Mouse (Mus musculus) frontal cortex, postnatal 25 days (tissue): ENCODE measurements around the gene Ttll11.
A peak's percentile ranks its signal among the peaks of the same experiment; 100 is the strongest.

Experiments
- DNase-seq, 2 experiments: peaks; one replicate each; pipeline ENCODE4 v3.0.0; 2022; ENCODE audit warnings: low spot score in 2 of 2

Ttll11 gene

DNA sequence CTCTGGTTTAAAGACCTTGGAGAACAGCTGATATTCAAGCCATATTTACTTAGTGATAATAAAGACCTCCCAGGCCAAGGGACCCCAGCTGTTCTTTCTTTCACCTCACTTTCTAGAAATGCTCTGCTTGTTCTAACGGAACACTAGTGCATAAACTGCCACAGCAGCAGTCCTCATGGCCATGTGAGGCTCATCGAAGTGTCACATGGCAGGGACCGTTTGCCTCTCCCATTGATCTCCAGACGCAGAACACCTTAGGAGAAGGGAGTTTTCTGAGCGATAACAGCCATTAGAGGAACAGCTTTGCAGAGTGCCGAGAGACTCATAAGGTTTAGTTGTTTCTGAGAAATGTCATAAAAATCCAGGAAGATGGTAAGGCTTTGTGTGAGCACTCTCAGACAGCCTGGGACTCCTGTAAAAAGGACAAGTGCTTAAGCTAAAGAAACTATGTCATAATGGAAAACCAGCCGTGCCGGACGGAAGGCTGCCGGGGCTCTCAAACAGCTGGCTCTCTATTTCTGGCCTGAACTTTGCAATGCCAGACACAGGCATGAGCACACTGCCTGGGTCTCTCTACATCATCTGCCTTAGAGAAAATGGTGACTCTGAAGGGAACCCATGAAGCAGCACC lies 13.7 kb downstream of the Ttll11 start:
- DNase-seq: no peak

DNA sequence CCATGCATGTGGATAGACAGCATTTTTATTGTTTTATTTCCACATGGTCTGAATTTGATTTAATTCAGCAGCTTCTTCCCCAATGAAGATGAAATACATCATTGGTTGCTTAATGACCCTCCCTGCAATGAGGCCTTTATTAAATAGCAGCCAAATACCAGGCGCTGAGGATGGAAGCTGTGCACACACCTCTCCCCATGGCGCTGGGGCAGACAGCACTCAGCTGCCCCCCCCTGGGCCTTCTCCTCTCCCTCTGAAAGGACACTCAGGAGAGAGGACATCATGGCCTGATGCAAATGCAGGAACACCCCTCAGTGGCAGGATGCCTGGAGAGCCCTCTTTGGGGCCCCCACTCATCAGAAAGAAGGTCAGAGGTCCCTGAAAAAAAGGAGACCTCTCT lies 16.4 kb downstream of the Ttll11 start:
- DNase-seq: no peak

DNA sequence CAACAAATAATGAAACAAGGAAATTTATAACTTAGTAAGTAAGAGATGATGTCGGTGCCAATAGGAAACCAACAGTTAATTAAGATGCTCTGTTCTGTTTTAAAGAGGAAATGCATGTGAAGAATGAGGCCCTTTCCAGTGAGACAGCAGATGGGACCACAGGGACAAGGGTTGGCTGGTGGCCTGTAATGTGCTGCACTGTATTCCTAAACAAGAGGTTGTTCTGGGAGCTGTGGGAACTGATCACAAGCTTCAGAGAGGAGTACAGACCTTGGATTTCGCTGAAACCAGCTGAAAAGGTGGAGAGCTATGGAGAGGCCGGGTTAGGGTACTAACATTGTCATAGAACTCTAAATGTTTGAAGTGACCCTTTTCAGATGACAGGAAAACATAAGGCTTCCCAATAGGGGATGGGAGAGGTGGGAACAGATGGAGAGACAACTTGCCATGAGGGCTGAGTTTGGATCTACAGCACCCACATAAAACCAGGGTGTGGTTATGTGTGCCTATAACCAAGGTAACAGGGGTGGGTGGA lies 18.1 kb downstream of the Ttll11 start:
- no peak for DNase-seq

DNA sequence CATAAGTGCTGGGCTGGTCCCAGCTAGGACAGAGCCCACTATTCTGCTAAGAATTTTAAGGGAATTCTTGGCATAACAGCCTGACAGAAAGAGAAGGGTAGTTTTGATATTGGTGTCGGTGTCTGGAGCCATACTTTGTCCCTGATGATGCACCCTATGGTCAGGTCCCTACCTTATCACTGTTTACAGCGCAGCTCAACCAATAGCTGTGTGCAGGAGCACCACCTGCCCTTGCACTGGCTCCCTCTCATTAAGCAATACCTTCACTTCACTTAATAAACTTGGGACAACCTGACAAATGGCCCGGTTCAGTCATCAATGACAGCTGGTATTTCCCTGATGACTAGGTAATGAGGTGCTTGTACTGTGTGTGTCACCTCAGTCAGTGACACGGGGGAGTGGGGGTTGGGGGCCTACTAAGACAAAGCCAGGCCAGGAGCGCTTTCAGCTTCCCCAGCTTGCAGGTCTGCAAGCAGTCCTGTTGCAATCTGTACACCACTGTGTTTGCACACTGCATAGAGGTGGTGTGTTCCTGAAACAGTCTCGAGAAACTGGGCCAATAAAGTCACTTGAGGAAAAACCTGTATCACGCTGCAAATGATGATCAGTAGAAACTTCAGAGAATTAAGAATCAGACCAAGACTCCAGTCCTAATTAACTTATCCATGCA lies 22.1 kb downstream of the Ttll11 start:
- no peak for DNase-seq

DNA sequence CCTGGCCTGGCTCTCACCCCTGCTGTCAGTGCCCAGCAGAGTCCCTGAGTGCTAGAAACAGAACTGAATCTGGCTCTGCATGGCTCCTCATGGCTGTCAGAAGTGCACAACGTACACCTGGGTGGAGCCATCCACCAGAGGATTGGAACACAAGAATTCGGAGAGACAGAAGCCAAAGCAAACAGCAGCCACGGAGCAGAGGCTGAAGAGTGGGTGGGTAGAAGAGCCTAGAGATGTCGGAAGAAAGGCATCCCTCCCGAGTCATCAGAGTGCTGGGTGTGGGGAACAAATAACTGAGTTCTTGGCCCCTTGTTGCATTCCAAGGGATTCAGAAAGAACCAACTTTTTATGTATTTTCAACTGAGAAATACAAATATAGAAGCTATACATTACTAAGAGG lies 24.5 kb downstream of the Ttll11 start:
- no peak for DNase-seq

DNA sequence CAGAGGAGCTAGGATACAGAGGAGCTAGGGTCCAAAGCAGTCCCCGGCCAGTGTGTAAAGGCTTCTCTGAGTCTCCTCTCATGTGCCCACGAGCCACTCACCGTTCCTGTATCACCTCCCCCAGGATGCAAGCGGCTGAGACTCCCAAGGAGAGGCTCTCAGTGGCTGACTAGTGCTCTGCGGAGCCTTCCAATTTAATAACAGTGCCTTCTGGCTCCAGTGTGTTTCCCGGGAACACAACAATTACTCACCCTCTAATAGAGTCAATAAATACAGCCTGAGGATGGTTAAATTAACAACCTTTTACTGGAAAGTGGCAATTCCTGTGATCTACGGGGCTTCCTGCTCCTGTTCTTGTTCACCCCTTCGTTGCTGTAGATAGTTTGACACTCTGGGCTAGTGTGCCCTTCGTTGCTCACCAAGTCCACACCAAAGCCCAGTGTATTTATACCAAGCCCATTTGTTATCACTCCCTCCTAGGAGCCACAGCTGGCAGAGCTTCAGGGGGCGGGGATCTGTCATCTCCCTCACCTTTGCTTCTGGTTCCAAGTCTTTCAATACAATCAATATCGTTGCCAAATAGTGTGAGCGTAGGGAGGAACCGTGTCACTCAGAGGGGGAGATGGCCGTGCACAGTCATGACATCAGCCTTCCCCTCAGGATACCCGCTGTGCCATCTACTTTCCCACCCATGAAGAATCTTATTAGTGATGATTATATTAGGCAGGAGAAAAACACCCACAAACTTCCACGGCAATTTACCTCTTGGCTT lies 27.3 kb downstream of the Ttll11 start:
- DNase-seq: no peak

DNA sequence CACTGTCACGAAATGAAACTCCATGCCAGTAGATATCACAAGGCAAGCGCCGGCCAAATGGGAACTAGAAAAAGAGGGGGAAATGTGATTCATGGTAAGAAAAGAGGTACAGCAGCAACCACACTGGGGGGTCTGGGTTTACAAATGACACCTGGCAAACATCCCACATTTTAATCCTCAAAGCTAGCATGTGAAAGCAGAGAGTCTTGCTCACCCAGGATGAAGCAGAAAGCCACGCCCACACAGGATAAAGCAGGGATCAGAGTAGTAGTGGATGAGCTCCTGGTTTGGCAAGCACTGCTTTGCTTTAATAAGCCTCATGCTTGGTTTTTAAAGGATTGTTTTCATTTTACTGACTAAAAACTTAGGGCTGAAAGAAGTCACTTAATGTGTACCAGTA lies 34.8 kb downstream of the Ttll11 start:
- DNase-seq: no peak

DNA sequence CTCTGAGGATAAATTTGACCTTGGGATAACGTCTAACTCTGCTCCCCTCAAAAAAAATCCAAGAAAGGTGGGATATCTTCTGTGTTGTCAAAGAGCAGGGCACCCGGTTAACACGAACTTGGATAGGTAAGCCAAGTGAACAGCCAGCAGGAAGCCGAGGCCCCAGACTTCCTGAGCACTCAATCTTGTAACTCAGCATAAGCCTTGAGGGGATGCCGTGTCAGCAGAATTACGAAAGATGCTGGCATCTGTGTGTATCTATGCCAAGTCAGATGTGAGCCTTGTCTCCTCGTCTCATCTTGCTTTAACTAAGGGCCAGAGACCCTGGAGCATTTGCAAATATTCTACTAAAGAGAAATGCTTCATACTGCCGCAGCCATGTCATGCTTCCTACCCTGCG lies 36.8 kb downstream of the Ttll11 start:
- DNase-seq: no peak

DNA sequence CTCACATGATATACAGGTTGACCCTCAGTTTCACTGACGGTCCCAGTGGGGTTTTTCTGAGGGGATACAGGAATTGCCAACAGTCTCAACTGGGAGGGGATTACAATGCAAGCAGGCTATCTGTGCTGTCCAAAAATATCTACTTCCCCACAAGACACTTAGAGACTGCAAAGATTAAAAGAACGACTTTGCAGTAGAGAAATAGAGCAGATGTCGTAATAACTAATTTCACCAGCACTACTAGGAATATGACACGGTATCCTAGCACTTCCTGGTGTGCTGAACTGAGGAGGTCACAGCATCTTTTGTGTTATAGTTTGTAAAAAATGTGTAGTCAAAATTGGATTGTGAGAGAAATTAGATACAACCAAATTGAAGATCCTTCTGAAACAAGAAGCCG lies 44.7 kb downstream of the Ttll11 start:
- DNase-seq: no peak

DNA sequence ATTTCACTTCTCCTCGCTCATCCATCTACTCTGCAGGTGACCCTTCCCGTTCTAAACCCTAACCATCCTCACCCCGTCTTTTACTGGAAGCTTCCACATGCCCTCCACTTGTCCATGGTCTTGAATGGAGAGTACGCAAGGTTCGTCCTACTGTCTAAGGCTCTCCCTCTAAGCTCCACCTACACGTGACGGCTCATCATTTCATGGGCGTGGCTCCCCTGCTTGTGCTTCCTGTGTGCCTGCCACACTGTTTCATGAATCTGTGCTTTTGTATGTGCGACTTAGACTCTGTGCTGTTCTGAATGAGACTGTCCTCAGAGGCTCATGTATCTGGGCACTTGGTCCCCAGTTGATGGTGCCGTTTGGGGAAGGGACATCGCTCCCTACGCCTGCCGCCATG lies 46.6 kb downstream of the Ttll11 start:
- no peak for DNase-seq

DNA sequence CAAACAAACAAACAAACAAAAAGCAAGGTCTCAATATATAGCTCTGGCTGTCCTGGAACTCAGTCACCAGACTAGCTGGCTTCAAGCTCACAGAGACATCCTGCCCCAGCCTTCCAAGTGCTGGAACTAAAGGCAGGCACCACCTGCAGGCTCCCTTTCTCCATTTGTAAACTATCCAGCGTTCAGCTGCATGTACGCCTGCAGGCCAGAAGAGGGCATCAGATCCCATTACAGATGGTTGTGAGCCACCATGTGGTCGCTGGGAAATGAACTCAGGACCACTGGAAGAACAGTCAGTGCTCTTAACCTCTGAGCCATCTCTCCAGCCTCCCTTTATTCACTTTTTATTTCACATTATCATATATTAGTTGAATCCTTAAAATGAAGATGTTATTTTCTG lies 48.1 kb downstream of the Ttll11 start:
- no peak for DNase-seq

DNA sequence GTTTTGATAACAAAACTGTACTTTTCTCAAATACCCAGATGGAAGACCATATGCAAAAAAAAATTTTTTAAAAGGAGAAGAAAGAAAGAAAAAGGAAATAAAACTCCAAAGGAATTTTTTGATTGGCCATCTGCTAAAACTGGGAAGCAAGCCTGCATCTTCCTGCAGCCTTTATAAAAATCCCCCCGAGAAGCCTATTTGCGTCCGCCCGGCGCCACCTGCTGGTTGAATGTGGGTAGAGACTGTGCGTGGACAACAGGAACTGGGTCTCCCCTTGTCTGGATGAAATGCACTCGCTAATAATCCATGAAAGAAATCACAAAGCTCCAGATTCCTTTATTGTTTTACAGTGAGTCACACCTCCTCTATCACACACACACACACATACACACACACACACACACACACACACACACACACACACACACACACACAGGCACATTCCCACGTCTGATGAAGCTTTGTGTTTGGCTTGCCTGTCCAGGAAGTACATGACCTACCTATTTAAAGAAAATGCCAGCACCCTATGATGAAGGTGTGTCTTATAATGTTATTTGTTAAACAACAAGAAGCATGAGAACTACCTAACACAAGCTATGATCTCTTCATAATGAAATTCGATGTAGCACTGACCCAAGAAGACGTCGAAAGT lies 49.1 kb downstream of the Ttll11 start:
- DNase-seq: peak; percentile 73 to 76

DNA sequence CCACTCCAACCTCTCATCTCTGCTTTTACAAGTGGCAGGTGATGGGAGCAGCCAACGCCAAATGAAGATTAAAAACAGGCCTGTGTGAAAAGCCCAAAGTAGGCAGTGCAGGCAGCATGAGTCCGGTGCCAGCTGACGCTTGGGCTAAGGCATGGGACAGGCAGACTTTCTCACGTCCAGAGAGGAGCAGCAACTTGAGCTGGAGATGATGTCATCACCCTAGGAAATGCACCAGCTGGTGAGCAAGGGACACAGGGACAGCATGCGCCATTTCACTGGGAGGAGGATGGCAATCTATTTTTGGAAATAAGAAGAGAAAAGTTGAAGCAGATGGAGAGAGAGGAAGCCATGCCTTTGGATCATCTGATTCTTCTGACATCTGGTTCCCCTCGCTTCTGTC lies 51.6 kb downstream of the Ttll11 start:
- peak in 1 of 2 experiments; percentile 12 for DNase-seq

DNA sequence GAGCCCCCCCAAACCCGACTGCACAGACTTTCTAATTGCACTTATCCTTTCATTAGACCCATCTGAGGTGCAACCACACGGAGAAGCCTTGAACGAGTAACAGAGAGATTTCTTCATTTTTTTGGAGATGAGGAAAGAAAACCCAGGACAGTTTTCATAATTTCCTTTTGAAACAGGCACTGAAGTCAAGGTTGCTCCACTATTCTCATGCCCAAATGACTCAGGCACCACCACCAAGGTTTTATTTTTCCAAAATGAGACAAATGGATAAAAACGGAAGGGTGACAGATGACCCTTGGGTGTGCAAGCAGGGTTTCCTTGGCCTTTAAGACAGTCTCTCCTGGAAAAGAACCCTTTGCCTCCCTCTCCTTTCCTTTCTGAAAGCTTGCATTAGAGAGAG lies 54.8 kb downstream of the Ttll11 start:
- no peak for DNase-seq

DNA sequence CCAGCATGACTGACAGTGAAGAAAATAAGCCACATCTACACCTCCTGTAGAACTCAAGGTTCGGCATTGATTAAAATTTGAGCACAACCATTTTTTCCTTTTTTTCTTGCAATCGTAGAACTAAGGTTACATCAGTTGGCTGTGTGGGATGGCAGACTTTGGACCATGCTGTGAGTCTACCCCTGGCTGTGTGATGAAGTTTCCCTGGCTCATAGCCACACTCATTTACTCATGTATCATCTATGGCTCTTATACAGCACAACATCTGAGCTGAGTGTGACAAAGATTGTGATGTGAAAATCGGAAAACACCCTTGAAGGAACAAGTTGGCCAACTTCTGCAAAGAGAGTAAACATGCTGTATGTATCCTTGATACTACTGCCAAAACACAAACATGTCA lies 56.8 kb downstream of the Ttll11 start:
- no peak for DNase-seq

DNA sequence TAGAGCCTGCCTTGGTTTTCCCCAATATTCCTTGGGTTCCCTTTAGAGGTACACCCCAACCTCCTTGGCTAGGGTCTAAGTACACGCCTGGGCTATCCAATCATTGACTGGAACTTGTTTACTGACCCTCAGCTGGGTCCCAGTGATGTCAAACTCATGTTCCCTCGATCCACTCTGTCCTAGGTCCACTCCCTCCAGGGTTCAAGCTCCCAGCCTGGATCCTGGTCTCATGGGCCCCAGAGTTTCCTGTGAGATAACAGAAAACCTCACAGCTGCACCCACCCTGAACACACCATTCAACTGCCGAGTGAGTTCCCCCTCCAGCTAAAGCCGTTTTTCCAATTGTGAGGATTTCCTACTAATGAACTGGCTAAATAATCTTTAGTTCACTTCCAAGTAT lies 67.6 kb downstream of the Ttll11 start:
- DNase-seq: no peak

DNA sequence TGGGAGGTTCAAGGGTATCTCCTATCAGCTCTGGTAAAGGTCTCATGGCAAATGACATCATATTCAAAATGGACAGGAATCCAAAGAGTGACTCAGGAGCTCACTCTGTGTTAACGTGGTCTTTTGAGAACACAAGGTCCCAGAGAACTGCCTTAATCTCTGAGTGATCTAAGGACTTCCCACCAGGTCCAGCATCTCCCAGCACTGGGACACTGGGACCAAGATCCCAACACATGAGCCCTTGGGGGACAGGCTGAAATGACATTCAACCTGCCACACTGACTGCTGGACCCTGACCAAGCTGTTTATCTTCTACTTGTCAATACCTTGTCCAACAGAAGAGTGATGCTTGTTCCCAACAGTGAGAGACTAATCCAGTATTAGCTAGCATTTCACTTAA lies 68.0 kb downstream of the Ttll11 start:
- no peak for DNase-seq

DNA sequence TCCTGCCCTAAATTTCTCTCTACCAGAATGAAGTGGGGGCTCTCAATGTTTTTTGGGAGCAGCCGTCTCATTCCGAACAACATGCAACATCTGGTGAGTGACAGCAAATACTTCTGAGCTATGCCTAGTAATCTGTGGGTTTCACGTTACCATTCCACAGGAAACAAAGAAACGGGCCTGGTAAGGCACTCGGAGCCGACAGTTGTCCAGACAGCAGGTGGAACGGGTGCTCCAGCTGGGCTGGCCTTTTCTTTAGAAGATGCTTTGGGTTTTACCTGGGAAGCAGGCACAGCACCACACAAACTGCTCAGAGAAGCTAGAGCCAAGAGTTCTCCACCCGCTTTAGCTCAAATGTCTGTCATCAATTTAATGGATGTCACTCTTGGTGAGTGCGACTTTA lies 69.0 kb downstream of the Ttll11 start:
- DNase-seq: no peak

DNA sequence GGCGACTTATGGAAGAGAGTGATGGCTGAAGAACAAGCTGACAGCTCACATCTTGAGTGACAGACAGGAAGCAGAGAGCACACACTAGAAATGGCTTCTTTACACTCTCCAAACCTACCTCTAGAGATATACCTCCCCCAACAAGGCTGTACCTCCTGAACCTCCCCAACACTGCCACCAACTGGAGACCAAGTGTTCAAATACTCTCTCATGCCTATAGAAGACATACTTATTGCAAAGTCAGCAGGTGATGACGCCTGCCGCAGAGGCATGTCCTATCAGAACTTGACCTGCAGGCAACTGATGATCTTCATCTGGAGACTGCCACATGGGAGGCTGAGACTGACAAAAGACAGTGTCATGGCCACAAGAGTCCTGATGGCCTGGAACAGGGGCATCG lies 70.4 kb downstream of the Ttll11 start:
- no peak for DNase-seq

DNA sequence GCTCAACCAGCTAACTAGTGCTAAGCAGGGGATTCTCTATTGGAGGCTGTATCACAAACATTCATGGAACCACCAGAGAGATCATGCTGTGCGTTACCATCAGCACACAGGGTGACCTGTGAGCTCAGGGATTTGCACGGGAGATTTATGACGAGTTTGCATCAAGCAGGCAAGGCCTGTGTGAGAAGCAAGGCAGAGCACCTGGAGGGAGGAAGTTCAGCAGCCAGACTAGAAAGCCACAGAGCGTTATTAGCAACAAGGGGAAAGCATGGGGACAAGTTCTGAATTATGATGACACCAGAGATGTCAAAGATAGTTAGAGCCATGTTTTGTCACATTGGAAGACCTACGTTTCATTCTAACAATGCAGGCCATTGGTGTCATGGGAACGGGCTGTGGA lies 72.1 kb downstream of the Ttll11 start:
- DNase-seq: no peak

DNA sequence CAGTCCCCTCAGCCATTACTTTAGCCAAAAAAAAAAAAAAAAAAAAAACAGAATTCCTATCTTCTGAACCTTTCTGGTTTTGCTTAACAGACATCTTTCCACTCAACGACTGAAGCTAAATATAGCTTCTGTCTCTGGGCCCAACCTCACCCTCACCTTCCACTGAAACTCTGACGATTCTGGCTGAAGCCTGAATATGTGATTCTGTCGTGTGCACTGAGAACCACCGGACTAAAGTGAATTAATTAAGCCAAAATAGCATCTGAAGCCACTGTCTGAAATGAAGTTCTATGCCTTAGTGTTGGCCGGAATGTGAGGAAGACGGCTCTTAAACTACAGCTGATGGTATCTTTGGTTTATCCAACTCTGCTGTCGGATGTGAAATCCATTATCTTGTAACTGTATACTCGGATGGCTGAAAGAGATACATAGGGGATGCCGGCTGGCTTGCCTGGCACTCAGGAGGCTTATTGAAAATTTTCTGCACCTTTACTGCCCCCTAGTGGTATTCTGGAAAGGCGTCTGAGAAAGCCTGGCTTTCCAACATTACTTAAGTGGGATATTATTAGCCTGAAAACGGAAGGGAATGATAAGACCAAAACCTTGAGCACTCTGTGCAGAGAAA lies 73.4 kb downstream of the Ttll11 start:
- peak in 1 of 2 experiments; percentile 43 for DNase-seq

DNA sequence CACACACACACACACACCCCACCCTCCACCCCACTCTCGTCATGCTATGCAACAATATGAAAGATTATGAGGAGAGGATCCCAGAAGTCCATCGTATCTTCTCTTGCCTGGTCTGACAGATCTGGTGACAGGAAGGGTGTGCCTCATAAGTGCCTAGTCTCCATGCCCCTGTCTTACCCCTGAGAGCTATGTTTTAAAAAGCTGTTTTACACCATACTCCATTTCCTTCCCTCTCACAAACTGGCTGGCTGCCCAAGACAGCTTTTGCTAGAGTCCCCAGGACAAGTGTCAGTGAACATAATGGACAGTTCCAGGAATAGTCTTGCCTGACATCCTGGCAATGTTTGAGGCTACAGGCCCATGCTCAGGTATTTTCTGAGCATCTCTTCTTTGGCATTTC lies 78.9 kb downstream of the Ttll11 start:
- DNase-seq: no peak
